Mouse (Mus musculus): ENCODE data around the gene Pfkfb2.

DNA sequence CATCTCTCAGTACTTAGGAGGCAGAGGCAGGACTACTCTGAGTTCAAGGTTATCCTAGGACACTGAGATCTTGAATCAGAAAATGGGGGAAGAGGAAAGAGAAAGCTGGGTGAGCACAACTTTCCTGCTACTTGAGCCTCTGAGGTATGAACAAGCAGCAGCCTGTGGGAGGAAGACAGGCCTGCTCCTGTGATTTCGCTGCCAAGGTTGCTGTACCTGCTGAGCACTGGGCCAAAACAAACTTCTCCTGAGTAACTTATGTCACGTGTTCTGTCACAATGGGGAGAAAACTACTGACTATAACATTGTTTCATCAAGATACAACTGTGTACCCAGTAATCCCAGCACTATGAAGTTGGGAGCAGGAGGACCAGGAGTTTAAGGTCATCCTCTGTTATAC lies 25.4 kb downstream of the Pfkfb2 start:
- TF ChIP-seq CTCF (IDR thresholded peaks at IDR 0.05; ENCODE audit: low read depth, low read length) (no peak), POLR2A (IDR thresholded peaks at IDR 0.05; ENCODE audit: borderline replicate concordance, low read depth, low read length) (no peak)

All from bone marrow macrophage, adult 2 months (primary cell).